In the genomic region with DNA sequence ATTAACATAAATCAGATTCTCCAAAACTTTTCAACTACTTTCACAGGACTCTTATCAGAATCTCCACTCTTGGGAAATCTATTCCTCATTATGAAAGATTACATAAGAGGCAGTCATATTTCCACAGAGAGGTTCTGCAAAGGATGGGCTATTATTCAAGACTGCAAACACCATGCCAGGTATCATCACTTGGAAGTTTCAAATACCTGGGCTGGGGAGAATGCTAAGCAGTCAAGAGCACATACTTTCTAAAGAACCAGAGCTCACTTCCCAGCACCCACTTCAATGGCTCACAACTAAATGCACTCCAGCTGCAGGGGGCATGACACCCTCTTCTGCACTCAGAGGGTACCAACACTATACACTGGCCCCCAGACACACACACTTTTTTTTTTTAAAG, we compare ENCODE assay signal across 8 mouse cellular contexts. TPM values are rescaled to one million over a fixed set of nuclear protein-coding genes. Genes with fewer than 3 reads are reported as not detected.
DNase-seq lines count a peak whose midpoint lies in the region; ATAC-seq lines count a peak whose summit lies in the region.

No protein-coding gene starts in this region.

- peaks cover 15% of the 10 kb centered on the region for H3K4me1 ChIP-seq in intestine, embryonic 14.5 days (replicated peaks; ENCODE audit: control insufficient read depth, insufficient read depth, low read length)
- peaks cover 4% of the 10 kb centered on the region for H3K4me1 ChIP-seq in intestine, embryonic 15.5 days (replicated peaks)
- peaks cover 18% of the 10 kb centered on the region for H3K4me1 ChIP-seq in forebrain, embryonic 16.5 days (replicated peaks; ENCODE audit: control insufficient read depth, insufficient read depth, low read length)
- peaks cover 35% of the 10 kb centered on the region for H3K4me1 ChIP-seq in midbrain, embryonic 13.5 days (replicated peaks)

- DNase-seq in intestine, embryonic 14.5 days (ENCODE audit: low spot score), result no peak
- peak; percentile 39 for DNase-seq in adipocyte (ENCODE audit: low spot score)
- DNase-seq in adrenal gland, postnatal 10 days, result no peak
- DNase-seq in urinary bladder, adult 2 months (ENCODE audit: low spot score), result no peak
- DNase-seq in frontal cortex, postnatal 36 days (ENCODE audit: low spot score in 2 of 2), result no peak

- H3K9ac ChIP-seq in intestine, embryonic 14.5 days (ENCODE audit: low read length), result no peak overlapping the region
- no peak overlapping the region for H3K9ac ChIP-seq in intestine, embryonic 15.5 days
- H3K9ac ChIP-seq in forebrain, embryonic 16.5 days (replicated peaks; ENCODE audit: low read depth, low read length), result no peak overlapping the region
- H3K9ac ChIP-seq in midbrain, embryonic 13.5 days (replicated peaks), result no peak overlapping the region

- no peak for ATAC-seq in intestine, embryonic 14.5 days (replicated peaks; ENCODE audit: low FRiP score, low TSS enrichment, low read depth)
- no peak for ATAC-seq in intestine, embryonic 15.5 days
- ATAC-seq in forebrain, embryonic 16.5 days, result no peak
- ATAC-seq in midbrain, embryonic 13.5 days, result no peak

- no peaks in the 10 kb centered on the region for H3K9me3 ChIP-seq in intestine, embryonic 14.5 days (ENCODE audit: control insufficient read depth, low read length)
- H3K9me3 ChIP-seq in intestine, embryonic 15.5 days, result no peaks in the 10 kb centered on the region
- H3K9me3 ChIP-seq in forebrain, embryonic 16.5 days (ENCODE audit: control insufficient read depth, low read length), result no peaks in the 10 kb centered on the region
- peaks cover 4% of the 10 kb centered on the region; the same call in 1 of the 2 replicates for H3K9me3 ChIP-seq in midbrain, embryonic 13.5 days

- no peaks in the 10 kb centered on the region for H3K36me3 ChIP-seq in intestine, embryonic 14.5 days (ENCODE audit: control insufficient read depth, insufficient read depth, low read length)
- no peaks in the 10 kb centered on the region for H3K36me3 ChIP-seq in intestine, embryonic 15.5 days
- no peaks in the 10 kb centered on the region for H3K36me3 ChIP-seq in forebrain, embryonic 16.5 days (ENCODE audit: control insufficient read depth, insufficient read depth)
- no peaks in the 10 kb centered on the region for H3K36me3 ChIP-seq in midbrain, embryonic 13.5 days

- no peaks in the 10 kb centered on the region for H3K27me3 ChIP-seq in intestine, embryonic 14.5 days (replicated peaks; ENCODE audit: control insufficient read depth, insufficient read depth, low read length)
- no peaks in the 10 kb centered on the region for H3K27me3 ChIP-seq in intestine, embryonic 15.5 days (replicated peaks)
- no peaks in the 10 kb centered on the region for H3K27me3 ChIP-seq in forebrain, embryonic 16.5 days (replicated peaks; ENCODE audit: control insufficient read depth, insufficient read depth, low read length)
- peaks cover 4% of the 10 kb centered on the region; the same call in 1 of the 2 replicates for H3K27me3 ChIP-seq in midbrain, embryonic 13.5 days

- H3K4me2 ChIP-seq in intestine, embryonic 14.5 days (ENCODE audit: low read length), result peak overlapping the region; percentile 64
- H3K4me2 ChIP-seq in intestine, embryonic 15.5 days (replicated peaks), result no peak overlapping the region
- H3K4me2 ChIP-seq in forebrain, embryonic 16.5 days (ENCODE audit: low read length), result peak overlapping the region; percentile 73
- H3K4me2 ChIP-seq in midbrain, embryonic 13.5 days (replicated peaks), result peak overlapping the region; percentile 81

- H3K27ac ChIP-seq in intestine, embryonic 14.5 days (ENCODE audit: low read depth), result no peak overlapping the region
- H3K27ac ChIP-seq in intestine, embryonic 15.5 days, result no peak overlapping the region
- no peak overlapping the region for H3K27ac ChIP-seq in forebrain, embryonic 16.5 days (ENCODE audit: low read length)
- H3K27ac ChIP-seq in midbrain, embryonic 13.5 days, result no peak overlapping the region

- H3K4me3 ChIP-seq in intestine, embryonic 14.5 days (ENCODE audit: low read depth, low read length), result no peak overlapping the region; the same call in 1 of the 2 replicates
- no peak overlapping the region for H3K4me3 ChIP-seq in intestine, embryonic 15.5 days (replicated peaks)
- no peak overlapping the region; the same call in 1 of the 2 replicates for H3K4me3 ChIP-seq in forebrain, embryonic 16.5 days (replicated peaks; ENCODE audit: low read length)
- H3K4me3 ChIP-seq in midbrain, embryonic 13.5 days (replicated peaks), result peak overlapping the region; percentile 98

RNA-seq across cellular contexts. Expression of a gene that starts 2.1 kb away (rescaled TPM):
- 23.5 and 26.5 TPM in 2 replicates for polyA plus RNA-seq in intestine, embryonic 14.5 days (2014; fragmentation: Nextera tagmentation; extraction: Ambion mirVana)
- 13.1 and 19.4 TPM in 2 replicates for polyA plus RNA-seq in intestine, embryonic 15.5 days (2015; fragmentation: Nextera tagmentation; extraction: Ambion mirVana)
- polyA plus RNA-seq in forebrain, embryonic 16.5 days (2015; fragmentation: Nextera tagmentation; extraction: Ambion mirVana), result 74.6 and 92.8 TPM in 2 replicates
- 48.3 and 51.2 TPM in 2 replicates for polyA plus RNA-seq in midbrain, embryonic 13.5 days (2015; fragmentation: Nextera tagmentation; extraction: Ambion mirVana)
- total RNA-seq in adrenal gland, postnatal 10 days (2021), result 10 to 100 TPM; 32.2 to 36.8 TPM
- 46.0 and 48.3 TPM in 2 replicates for polyA plus RNA-seq in urinary bladder, adult 2 months (2012; rRNA removed)
